Mouse (Mus musculus) heart, embryonic 13.5 days (tissue): ENCODE measurements around the gene Rapgef5. TPM values are rescaled to one million over a fixed set of nuclear protein-coding genes. Genes with fewer than 3 reads are reported as not detected.
"Not testable (repeated sequence)": the region's sequence is repeated elsewhere in the genome, so short reads cannot be mapped to it uniquely, and the experiment has no call there.

Experiments
- ATAC-seq: fragments of 200-750 bp; cut with Nextera tagmentation; 2 replicates; pipeline ENCODE4 v1.8.0; 2017; ENCODE audit warnings: moderate TSS enrichment; ENCODE audit not compliant: insufficient number of reproducible peaks, low FRiP score, low TSS enrichment; ENCODE audit errors: extremely low read depth
- H3K27ac ChIP-seq: fragments of 300-500 bp; sonication (generic); replicated peaks from 2 replicates; pipeline ENCODE4 v1.5.1; 2015; ENCODE audit warnings: moderate library complexity, mild to moderate bottlenecking, inconsistent platforms
- H3K27me3 ChIP-seq: fragments of 300-500 bp; sonication (generic); replicated peaks from 2 replicates; pipeline ENCODE4 v1.6.1; 2015; ENCODE audit warnings: mild to moderate bottlenecking, inconsistent platforms
- H3K36me3 ChIP-seq: fragments of 300-500 bp; sonication (generic); 2 replicates; pipeline ENCODE4 v1.6.1; 2015; ENCODE audit warnings: mild to moderate bottlenecking, inconsistent platforms
- H3K4me1 ChIP-seq: fragments of 300-500 bp; sonication (generic); 2 replicates; pipeline ENCODE4 v1.6.1; 2015; ENCODE audit warnings: inconsistent platforms
- H3K4me2 ChIP-seq: fragments of 300-500 bp; sonication (generic); 2 replicates; pipeline ENCODE4 v1.6.1; 2015; ENCODE audit warnings: inconsistent platforms, mild to moderate bottlenecking, moderate library complexity
- H3K4me3 ChIP-seq: fragments of 300-500 bp; sonication (generic); 2 replicates; pipeline ENCODE4 v1.5.1; 2015; ENCODE audit warnings: moderate library complexity, mild to moderate bottlenecking, inconsistent platforms
- H3K9ac ChIP-seq: fragments of 300-500 bp; sonication (generic); 2 replicates; pipeline ENCODE4 v1.6.1; 2015; ENCODE audit warnings: inconsistent platforms, mild to moderate bottlenecking, moderate library complexity
- H3K9me3 ChIP-seq: fragments of 300-500 bp; sonication (generic); 2 replicates; pipeline ENCODE4 v1.6.1; 2016; ENCODE audit warnings: inconsistent platforms
- WGBS: fragments of 180-500 bp; shearing (Covaris S2); methylation state at CpG from one replicate; pipeline ENCODE4 v1.1.7; 2015; ENCODE audit warnings: mixed read lengths; 5-methylcytosine and 5-hydroxymethylcytosine counted together
- polyA plus RNA-seq: library from polyadenylated mRNA; unstranded; fragments of >200 nt; fragmentation: Nextera tagmentation; extraction: Ambion mirVana; gene quantifications from 2 replicates; pipeline ENCODE4 v1.2.1, GENCODE M21; 2015

Rapgef5 gene
- polyA plus RNA-seq, 1 experiment from 2014 or later: 16.6 TPM

DNA sequence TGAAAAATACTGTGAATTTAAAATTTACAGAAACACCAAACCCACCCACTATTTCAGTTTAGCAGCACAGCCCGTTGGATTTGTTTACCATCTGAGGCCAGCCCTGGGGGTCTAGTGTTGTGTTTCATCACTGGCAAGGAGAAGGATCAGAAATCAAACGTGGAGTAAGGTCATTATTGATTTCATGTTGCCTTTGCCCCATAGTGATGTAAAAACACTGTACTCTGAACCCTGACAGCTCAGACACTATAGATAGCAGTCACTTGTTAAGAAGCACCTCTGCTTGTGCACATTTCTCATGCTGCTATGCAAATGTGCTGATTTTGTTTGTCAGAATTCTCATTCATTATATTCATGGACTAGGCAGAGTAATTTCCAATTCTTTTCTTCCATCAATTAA, 265.1 kb downstream of the Rapgef5 start:
- Histone ChIP-seq H3K4me3 (no peak overlapping the region), H3K27me3 (no peaks in the 10 kb centered on the region), H3K9me3 (no peaks in the 10 kb centered on the region), H3K4me1 (no peaks in the 10 kb centered on the region), H3K27ac (no peak overlapping the region), H3K4me2 (no peak overlapping the region), H3K36me3 (no peaks in the 10 kb centered on the region), H3K9ac (no peak overlapping the region)
- WGBS: 45% methylated on average over 2 of the region's 2 CpGs
- no peak for ATAC-seq

DNA sequence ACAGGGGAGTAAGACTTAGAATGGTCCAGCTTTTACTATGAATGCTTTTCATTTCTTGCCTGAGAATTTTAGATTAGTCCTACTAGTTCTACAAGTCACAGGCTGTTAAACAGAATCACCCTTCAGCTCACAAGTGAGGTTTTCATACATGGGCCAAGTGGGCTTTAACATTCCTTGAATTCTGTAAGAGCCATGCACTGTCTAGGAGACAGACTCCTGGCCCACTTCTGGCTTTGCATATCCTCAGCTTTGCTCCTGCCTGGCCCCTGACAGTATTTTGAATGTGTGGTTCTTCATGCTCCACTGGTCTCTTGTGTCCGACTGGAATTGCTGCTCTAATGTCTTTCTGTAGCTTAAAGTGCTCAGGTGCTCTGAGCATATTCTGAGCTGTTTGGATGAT, 267.1 kb downstream of the Rapgef5 start:
- Histone ChIP-seq H3K27ac (no peak overlapping the region), H3K9me3 (no peaks in the 10 kb centered on the region)
- WGBS: 60% methylated on average over 1 of the region's 1 CpGs

DNA sequence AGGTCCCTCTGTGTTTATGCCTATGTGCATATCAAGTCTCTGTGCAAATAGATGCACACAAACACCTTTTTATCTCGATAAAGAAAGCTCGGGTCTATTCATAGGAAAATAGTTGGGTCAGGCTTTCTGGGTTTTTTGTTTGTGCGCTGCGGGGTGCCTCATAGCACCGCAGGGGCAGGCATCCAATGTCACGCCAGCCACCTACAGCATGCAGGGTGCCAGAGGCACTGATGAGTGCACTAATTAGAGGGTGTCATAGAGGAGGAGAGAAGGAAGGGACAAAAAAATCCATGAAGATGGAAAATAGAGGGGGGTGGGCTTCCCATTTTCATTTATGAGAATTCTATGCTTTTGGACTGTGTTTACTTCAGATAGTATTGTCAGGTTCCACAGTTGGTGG, 270.3 kb downstream of the Rapgef5 start:
- H3K4me2 ChIP-seq: no peak overlapping the region
- no peaks in the 10 kb centered on the region for H3K36me3 ChIP-seq
- H3K4me1 ChIP-seq: peaks cover 5% of the 10 kb centered on the region; the same call in 1 of the 2 replicates
- no peaks in the 10 kb centered on the region for H3K9me3 ChIP-seq
- ATAC-seq: no peak
- H3K4me3 ChIP-seq: no peak overlapping the region
- H3K27ac ChIP-seq: no peak overlapping the region
- no peak overlapping the region for H3K9ac ChIP-seq
- WGBS: 41% methylated on average over 6 of the region's 6 CpGs
- H3K27me3 ChIP-seq: peaks cover 11% of the 10 kb centered on the region; the same call in 1 of the 2 replicates

More for the DNA sequence above, 267.1 kb downstream of the Rapgef5 start:
- Histone ChIP-seq H3K9ac (no peak overlapping the region), H3K4me1 (0 out of 2 replicates have a peak, but pooled peaks cover under 1% of the 10 kb centered on the region), H3K36me3 (no peaks in the 10 kb centered on the region), H3K27me3 (peaks cover 11% of the 10 kb centered on the region; the same call in 1 of the 2 replicates), H3K4me3 (no peak overlapping the region), H3K4me2 (no peak overlapping the region)
- ATAC-seq: no peak

DNA sequence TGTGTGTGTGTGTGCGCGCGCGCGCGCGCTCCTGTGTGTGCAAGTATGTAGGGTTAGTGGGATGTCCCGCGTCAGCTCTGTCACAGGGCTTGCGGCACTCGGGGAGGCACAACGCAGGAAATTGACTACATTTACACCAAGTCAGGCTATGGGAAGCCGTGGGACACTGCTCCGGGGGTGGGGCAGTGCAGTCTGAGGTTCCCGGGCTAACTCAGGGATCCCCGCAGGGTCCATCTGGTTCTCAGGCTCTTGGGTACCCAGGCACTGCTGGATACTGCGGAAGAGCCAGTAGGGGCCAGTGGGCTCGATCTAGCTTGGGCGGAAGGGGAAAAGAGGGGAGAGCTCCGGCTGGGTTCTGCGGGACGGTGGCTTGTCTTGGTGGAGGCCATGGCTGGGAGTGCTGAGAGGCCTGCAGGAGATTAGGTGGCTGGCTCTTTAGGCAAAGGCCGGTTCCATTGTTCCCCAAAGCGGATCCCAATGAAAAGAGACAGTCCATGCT, 272.3 kb downstream of the Rapgef5 start:
- WGBS: 9% methylated on average over 24 of the region's 24 CpGs
- H3K27ac ChIP-seq: no peak overlapping the region
- H3K36me3 ChIP-seq: no peaks in the 10 kb centered on the region
- no peak for ATAC-seq
- peaks cover 5% of the 10 kb centered on the region; the same call in 1 of the 2 replicates for H3K4me1 ChIP-seq
- H3K4me3 ChIP-seq: peak overlapping the region; percentile 49
- peaks cover 11% of the 10 kb centered on the region; the same call in 1 of the 2 replicates for H3K27me3 ChIP-seq
- H3K9me3 ChIP-seq: no peaks in the 10 kb centered on the region
- peak overlapping the region; percentile 76 for H3K9ac ChIP-seq
- H3K4me2 ChIP-seq: peak overlapping the region; percentile 77

DNA sequence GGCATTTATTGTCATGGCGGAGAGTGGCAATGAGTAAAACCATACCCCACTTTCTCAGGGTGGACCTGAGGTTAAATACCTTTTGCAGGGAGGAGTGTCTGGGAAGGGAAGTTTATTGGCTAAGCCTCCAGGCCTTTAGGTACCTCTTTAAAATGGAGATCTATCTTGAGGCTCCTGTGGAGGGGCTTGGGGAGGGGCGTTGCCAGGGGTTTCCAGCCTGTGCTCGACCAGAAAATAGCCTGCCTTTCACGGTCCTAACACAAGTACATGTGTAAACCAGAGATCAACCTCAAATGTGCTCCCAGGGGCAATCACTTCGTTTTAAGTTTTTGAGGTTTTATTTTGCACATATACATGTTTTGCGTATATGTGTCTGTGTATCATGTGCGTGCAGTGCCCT, 272.7 kb downstream of the Rapgef5 start:
- H3K9ac ChIP-seq: peak overlapping the region; percentile 76; the same call in 1 of the 2 replicates
- ATAC-seq: no peak
- H3K27me3 ChIP-seq: peaks cover 11% of the 10 kb centered on the region; the same call in 1 of the 2 replicates
- 44% methylated on average over 7 of the region's 7 CpGs for WGBS
- H3K9me3 ChIP-seq: no peaks in the 10 kb centered on the region
- peak overlapping the region; percentile 49; the same call in 1 of the 2 replicates for H3K4me3 ChIP-seq
- H3K36me3 ChIP-seq: no peaks in the 10 kb centered on the region
- H3K4me1 ChIP-seq: peaks cover 5% of the 10 kb centered on the region; the same call in 1 of the 2 replicates
- peak overlapping the region; percentile 77 for H3K4me2 ChIP-seq
- H3K27ac ChIP-seq: no peak overlapping the region

DNA sequence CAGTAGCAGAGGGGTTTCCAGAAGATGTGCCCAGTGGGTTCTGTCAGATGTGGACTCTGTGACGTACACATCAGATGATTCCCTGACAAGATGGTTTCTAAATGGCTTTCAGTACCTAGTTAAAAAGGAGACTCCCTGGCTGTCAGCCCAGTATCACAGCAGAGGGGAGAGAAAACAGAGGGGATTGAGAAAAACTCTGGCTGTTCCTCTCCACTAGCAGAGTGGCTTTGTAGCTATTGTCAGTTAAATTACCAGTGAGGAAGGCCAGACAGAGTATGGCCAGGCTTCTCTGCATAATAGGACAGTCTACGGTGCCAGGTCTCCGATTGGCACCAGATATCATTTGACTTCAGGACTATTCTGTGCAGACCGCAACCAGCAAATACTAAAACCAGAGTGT, 279.0 kb downstream of the Rapgef5 start:
- H3K4me2 ChIP-seq: no peak overlapping the region
- H3K4me1 ChIP-seq: no peaks in the 10 kb centered on the region
- no peaks in the 10 kb centered on the region for H3K36me3 ChIP-seq
- no peaks in the 10 kb centered on the region for H3K9me3 ChIP-seq
- ATAC-seq: no peak
- WGBS: 74% methylated on average over 4 of the region's 4 CpGs
- no peaks in the 10 kb centered on the region for H3K27me3 ChIP-seq
- H3K9ac ChIP-seq: no peak overlapping the region
- no peak overlapping the region for H3K27ac ChIP-seq
- H3K4me3 ChIP-seq: no peak overlapping the region

DNA sequence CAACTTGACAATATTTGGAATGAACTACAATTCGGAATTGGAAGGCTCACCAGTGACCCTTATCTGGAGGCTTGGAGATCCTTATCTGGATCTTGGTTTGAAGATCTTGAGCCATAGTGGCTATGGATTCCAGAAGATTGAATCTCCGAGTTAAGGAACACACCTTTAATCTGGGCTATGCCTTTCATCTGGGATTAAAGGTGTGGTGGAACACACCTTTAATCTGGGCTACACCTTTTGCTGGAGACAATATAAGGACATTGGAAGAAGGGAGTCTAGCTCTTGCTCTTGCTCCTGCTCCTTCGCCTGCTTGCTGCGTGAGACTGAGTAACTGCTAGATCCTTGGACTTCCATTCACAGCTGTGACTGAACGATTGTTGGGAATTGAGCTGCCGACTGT, 287.7 kb downstream of the Rapgef5 start, which contains the start of gene Cdca7l:
Cdca7l (plus strand) TSS at position 301 of the 400 bp plus-strand sequence.
- ATAC-seq, H3K4me2 ChIP-seq, H3K9ac ChIP-seq, H3K27ac ChIP-seq, H3K36me3 ChIP-seq, H3K4me1 ChIP-seq, H3K9me3 ChIP-seq, H3K4me3 ChIP-seq: not testable (repeated sequence)
- H3K27me3 ChIP-seq: peaks cover 19% of the 10 kb centered on the region
- 91% methylated on average over 1 of the region's 6 CpGs for WGBS

DNA sequence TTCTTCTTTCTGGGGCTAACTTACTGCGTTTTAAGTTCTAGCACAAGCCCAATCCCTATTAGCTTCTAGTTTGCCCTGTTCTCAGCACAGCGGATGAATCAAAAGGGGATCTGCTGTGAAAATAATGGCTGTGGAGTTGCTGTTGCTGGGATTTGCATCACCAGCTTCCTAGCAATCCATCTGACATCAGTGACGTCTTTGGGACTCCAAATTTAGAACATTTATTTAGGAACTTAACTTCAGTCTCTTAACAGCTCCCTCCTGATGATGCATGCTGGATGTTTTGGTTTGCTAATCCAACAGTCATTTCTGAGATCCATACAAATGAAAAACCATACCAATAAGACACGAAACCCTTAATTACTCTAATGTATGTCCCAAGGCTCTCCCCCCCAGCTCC, 289.3 kb downstream of the Rapgef5 start:
- Histone ChIP-seq H3K27me3 (peaks cover 19% of the 10 kb centered on the region), H3K9me3 (no peaks in the 10 kb centered on the region), H3K9ac (no peak overlapping the region), H3K4me2 (no peak overlapping the region), H3K36me3 (no peaks in the 10 kb centered on the region), H3K27ac (no peak overlapping the region), H3K4me1 (no peaks in the 10 kb centered on the region; the same call in none of the 2 replicates), H3K4me3 (no peak overlapping the region)
- 68% methylated on average over 4 of the region's 4 CpGs for WGBS
- no peak for ATAC-seq

DNA sequence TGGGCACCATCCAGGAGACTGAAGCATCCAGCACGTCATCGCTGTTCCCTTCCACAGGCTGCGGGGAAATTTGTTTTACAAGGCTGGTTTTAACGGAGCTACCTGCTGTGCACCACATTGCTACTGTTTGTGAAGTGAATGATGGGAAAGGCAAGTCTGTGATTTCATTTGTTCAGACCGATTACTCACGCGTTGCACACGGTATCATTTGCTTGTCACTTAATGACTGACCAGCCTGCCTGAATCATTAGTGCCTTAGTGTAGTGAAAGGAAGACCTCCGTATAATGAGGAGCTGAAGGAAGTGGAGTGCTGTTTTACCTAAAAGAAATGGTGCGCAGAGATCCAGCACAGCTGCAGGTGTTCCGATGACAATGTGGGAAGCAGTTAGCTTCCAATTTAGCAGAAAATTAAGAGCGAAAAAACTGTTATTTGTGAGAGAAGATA, 289.8 kb downstream of the Rapgef5 start:
- Histone ChIP-seq H3K9ac (no peak overlapping the region), H3K4me2 (no peak overlapping the region), H3K27ac (no peak overlapping the region), H3K27me3 (peaks cover 19% of the 10 kb centered on the region), H3K36me3 (no peaks in the 10 kb centered on the region), H3K9me3 (no peaks in the 10 kb centered on the region), H3K4me1 (no peaks in the 10 kb centered on the region; the same call in none of the 2 replicates), H3K4me3 (no peak overlapping the region)
- WGBS: 62% methylated on average over 12 of the region's 12 CpGs
- ATAC-seq: no peak

DNA sequence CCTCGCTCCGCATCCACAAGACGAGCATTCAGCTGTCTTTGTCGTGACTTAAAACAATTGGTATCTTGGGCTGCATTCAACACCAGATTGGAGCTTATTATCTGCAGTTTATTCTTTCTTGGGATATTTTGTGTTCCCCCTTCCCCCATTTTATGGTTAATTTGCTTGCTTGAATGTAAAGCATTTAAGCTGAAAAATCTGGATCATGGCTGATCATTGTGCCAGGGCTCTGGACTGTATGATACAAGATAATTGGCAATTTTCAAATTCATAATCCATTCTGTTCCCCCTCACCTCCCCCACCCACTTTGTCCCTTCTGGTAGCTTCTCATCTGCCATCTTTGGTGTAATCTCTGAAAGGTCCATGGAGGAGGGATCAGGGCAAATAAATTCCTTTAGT, 290.2 kb downstream of the Rapgef5 start:
- ATAC-seq: no peak
- H3K9ac ChIP-seq: no peak overlapping the region
- no peak overlapping the region for H3K4me3 ChIP-seq
- no peaks in the 10 kb centered on the region for H3K36me3 ChIP-seq
- no peak overlapping the region for H3K27ac ChIP-seq
- 73% methylated on average over 4 of the region's 4 CpGs for WGBS
- H3K4me2 ChIP-seq: no peak overlapping the region
- H3K9me3 ChIP-seq: no peaks in the 10 kb centered on the region
- no peaks in the 10 kb centered on the region; the same call in none of the 2 replicates for H3K4me1 ChIP-seq
- peaks cover 19% of the 10 kb centered on the region for H3K27me3 ChIP-seq

DNA sequence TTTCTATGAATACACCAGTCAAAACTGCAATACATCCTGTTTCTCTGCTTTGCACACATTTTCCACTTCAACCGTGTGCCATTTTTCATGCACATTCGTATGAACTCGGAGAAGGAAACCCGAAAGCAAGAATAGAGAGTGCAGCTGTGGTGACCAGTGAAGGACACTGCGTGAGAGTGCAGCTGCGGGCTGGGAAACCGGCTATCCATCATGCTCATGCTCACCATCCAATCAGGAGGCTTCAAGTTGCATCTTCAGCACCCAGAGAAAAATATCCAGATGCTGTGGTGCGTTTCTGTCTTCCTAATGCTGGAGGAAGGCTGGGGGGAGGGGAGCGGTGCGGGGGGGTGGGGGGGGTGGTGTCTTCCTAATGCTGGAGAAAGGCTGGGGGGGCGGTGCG, 291.4 kb downstream of the Rapgef5 start:
- Histone ChIP-seq H3K4me2 (peak overlapping the region; percentile 56; the same call in 1 of the 2 replicates), H3K9ac (no peak overlapping the region), H3K9me3 (no peaks in the 10 kb centered on the region), H3K4me3 (no peak overlapping the region), H3K27me3 (peaks cover 19% of the 10 kb centered on the region), H3K4me1 (no peaks in the 10 kb centered on the region; the same call in none of the 2 replicates), H3K27ac (no peak overlapping the region), H3K36me3 (no peaks in the 10 kb centered on the region)
- ATAC-seq: no peak
- WGBS: 36% methylated on average over 10 of the region's 12 CpGs
